Mouse (Mus musculus) layer of hippocampus, postnatal 14 days (tissue): ENCODE data around the gene Tnip1. TPM values are rescaled to one million over a fixed set of nuclear protein-coding genes. Genes with fewer than 3 reads are reported as not detected.
A peak's percentile ranks its signal among the peaks of the same experiment; 100 is the strongest.

Experiments
- DNase-seq, 2 experiments: peaks; one replicate each; pipeline ENCODE4 v3.0.0; 2021 to 2022; ENCODE audit warnings: low spot score in 2 of 2, mixed read lengths in 1 of 2
- total RNA-seq, 2 experiments: library from RNA; stranded (reverse); gene quantifications; 2 replicates each; pipeline ENCODE4 v1.2.3; 2021

Tnip1 gene
- total RNA-seq, 2 experiments from 2014 or later = 34.3 to 34.4 TPM

- no peak for DNase-seq
Observed at GRCm38 (mm10) chr11:54884197-54884828, 78.4 kb downstream of the Tnip1 start.

GRCm38 (mm10) chr11:54882671-54883070, 80.0 kb downstream of the Tnip1 start:
- no peak for DNase-seq

- no peak for DNase-seq
Observed at GRCm38 (mm10) chr11:54881051-54881474, 81.7 kb downstream of the Tnip1 start.

- no peak for DNase-seq
Observed at GRCm38 (mm10) chr11:54879922-54880321, 82.8 kb downstream of the Tnip1 start.

- peak in 1 of 2 experiments; percentile 79 for DNase-seq
Observed at GRCm38 (mm10) chr11:54879434-54879833, 83.3 kb downstream of the Tnip1 start.

GRCm38 (mm10) chr11:54878893-54879292, 83.8 kb downstream of the Tnip1 start:
- no peak for DNase-seq

GRCm38 (mm10) chr11:54876031-54876430, 86.7 kb downstream of the Tnip1 start:
- DNase-seq = no peak

- peak in 1 of 2 experiments; percentile 44 for DNase-seq
Observed at GRCm38 (mm10) chr11:54871831-54872537, 90.7 kb downstream of the Tnip1 start.

- no peak for DNase-seq
Observed at GRCm38 (mm10) chr11:54869318-54869717, 93.4 kb downstream of the Tnip1 start.

GRCm38 (mm10) chr11:54868445-54868844, 94.3 kb downstream of the Tnip1 start:
- no peak for DNase-seq

GRCm38 (mm10) chr11:54867903-54868434, 94.7 kb downstream of the Tnip1 start:
- no peak for DNase-seq

- no peak for DNase-seq
Observed at GRCm38 (mm10) chr11:54867049-54867385, 95.7 kb downstream of the Tnip1 start.

GRCm38 (mm10) chr11:54866119-54867048, 96.3 kb downstream of the Tnip1 start, which contains the start of gene Hint1:
Hint1 (plus strand) TSS chr11:54866383.
- DNase-seq = peak; percentile 93

- DNase-seq = no peak
Observed at GRCm38 (mm10) chr11:54865330-54866085, 97.2 kb downstream of the Tnip1 start.

GRCm38 (mm10) chr11:54862621-54863520, 99.8 kb downstream of the Tnip1 start:
- DNase-seq = peak; percentile 68 to 72

- DNase-seq = no peak
Observed at GRCm38 (mm10) chr11:54861471-54862420, 101.0 kb downstream of the Tnip1 start.
